Mouse (Mus musculus): ENCODE data around the gene 3300002I08Rik. TPM values are rescaled to one million over a fixed set of nuclear protein-coding genes. Genes with fewer than 3 reads are reported as not detected.
"Not testable (repeated sequence)": the region's sequence is repeated elsewhere in the genome, so short reads cannot be mapped to it uniquely, and the experiment has no call there.

Gene 3300002I08Rik
- total and polyA plus RNA-seq, 2 experiments from 2014 or later, result 6.8 to 13.0 TPM

- Histone ChIP-seq H3K27me3 (ENCODE audit: insufficient read depth, low read length) (no peaks in the 10 kb centered on the region), H3K4me3 (ENCODE audit: low read length) (no peak overlapping the region), H3K4me1 (ENCODE audit: insufficient read depth, low read length) (no peaks in the 10 kb centered on the region), H3K9me3 (ENCODE audit: low read length) (peaks cover 25% of the 10 kb centered on the region), H3K36me3 (ENCODE audit: insufficient read depth, low read length) (0 out of 2 replicates have a peak, but pooled peaks cover 4% of the 10 kb centered on the region), H3K4me2 (ENCODE audit: low read depth, low read length) (no peak overlapping the region), H3K27ac (no peak overlapping the region), H3K9ac (replicated peaks; ENCODE audit: low read length) (no peak overlapping the region)
- DNase-seq (ENCODE audit: low spot score) (no peak), ATAC-seq (no peak)
- WGBS, result 94% methylated on average over 1 of the region's 1 CpGs
- no peak for TF ChIP-seq CTCF (IDR thresholded peaks at IDR 0.05; ENCODE audit: low read depth)
Observed at GRCm38 (mm10) chr2:150318973-150319372, 43.6 kb downstream of the 3300002I08Rik start.

GRCm38 (mm10) chr2:150316140-150316539 lies 46.4 kb downstream of the 3300002I08Rik start:
- Histone ChIP-seq H3K4me1 (ENCODE audit: insufficient read depth, low read length) (no peaks in the 10 kb centered on the region), H3K27ac (no peak overlapping the region), H3K9me3 (ENCODE audit: low read length) (peaks cover 13% of the 10 kb centered on the region), H3K36me3 (ENCODE audit: insufficient read depth, low read length) (0 out of 2 replicates have a peak, but pooled peaks cover 4% of the 10 kb centered on the region), H3K4me3 (ENCODE audit: low read length) (no peak overlapping the region), H3K4me2 (ENCODE audit: low read depth, low read length) (no peak overlapping the region), H3K27me3 (ENCODE audit: insufficient read depth, low read length) (no peaks in the 10 kb centered on the region), H3K9ac (replicated peaks; ENCODE audit: low read length) (no peak overlapping the region)
- no peak for TF ChIP-seq CTCF (IDR thresholded peaks at IDR 0.05; ENCODE audit: low read depth)
- DNase-seq (ENCODE audit: low spot score), result no peak
- ATAC-seq, result no peak

GRCm38 (mm10) chr2:150310952-150311884 lies 51.3 kb downstream of the 3300002I08Rik start:
- Histone ChIP-seq H3K27ac (peak overlapping the region; percentile 63; the same call in 1 of the 2 replicates), H3K4me2 (ENCODE audit: low read depth, low read length) (peak overlapping the region; percentile 57), H3K9ac (replicated peaks; ENCODE audit: low read length) (peak overlapping the region; percentile 45), H3K4me3 (ENCODE audit: low read length) (peak overlapping the region; percentile 40)
- H3K4me1 ChIP-seq (ENCODE audit: insufficient read depth, low read length); H3K27me3 ChIP-seq (ENCODE audit: insufficient read depth, low read length); H3K9me3 ChIP-seq (ENCODE audit: low read length); H3K36me3 ChIP-seq (ENCODE audit: insufficient read depth, low read length): not testable (repeated sequence)
- peak; percentile 100 for ATAC-seq
- peak; percentile 84 for DNase-seq (ENCODE audit: low spot score)
- 15% methylated on average over 19 of the region's 19 CpGs for WGBS

- no peaks in the 10 kb centered on the region for H3K4me1 ChIP-seq (ENCODE audit: insufficient read depth, low read length)
- ATAC-seq (no peak), DNase-seq (ENCODE audit: low spot score) (no peak)
- no peak overlapping the region for H3K9ac ChIP-seq (replicated peaks; ENCODE audit: low read length)
- H3K9me3 ChIP-seq (ENCODE audit: low read length), result no peaks in the 10 kb centered on the region
- no peaks in the 10 kb centered on the region for H3K27me3 ChIP-seq (ENCODE audit: insufficient read depth, low read length)
- no peak overlapping the region for H3K4me3 ChIP-seq (ENCODE audit: low read length)
- TF ChIP-seq CTCF (IDR thresholded peaks at IDR 0.05; ENCODE audit: low read depth), result no peak
- no peak overlapping the region for H3K27ac ChIP-seq
- no peaks in the 10 kb centered on the region for H3K36me3 ChIP-seq (ENCODE audit: insufficient read depth, low read length)
- no peak overlapping the region for H3K4me2 ChIP-seq (ENCODE audit: low read depth, low read length)
- 89% methylated on average over 10 of the region's 10 CpGs for WGBS
Observed at GRCm38 (mm10) chr2:150307183-150307773, 55.3 kb downstream of the 3300002I08Rik start.

DNA sequence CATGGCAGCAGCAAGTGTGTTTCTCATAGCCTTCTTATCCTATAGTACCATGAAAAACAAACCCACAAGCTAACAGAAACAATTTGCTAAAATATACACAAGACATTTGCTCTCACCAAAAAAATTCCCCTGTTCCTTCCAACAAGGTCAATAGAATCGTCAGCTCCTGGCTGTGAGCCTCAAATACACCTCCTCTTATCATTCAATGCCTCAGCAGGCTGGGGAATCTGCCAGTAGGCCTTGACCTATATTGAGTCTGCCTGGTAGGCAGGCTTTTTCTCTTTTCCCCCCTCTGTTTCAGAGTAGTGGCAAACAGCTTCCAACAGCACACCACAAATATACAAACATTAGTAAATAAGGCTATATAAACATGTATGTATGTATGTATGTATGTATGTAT lies 63.5 kb downstream of the 3300002I08Rik start:
- Histone ChIP-seq H3K9ac (replicated peaks; ENCODE audit: low read length) (no peak overlapping the region), H3K27me3 (ENCODE audit: insufficient read depth, low read length) (no peaks in the 10 kb centered on the region), H3K4me1 (ENCODE audit: insufficient read depth, low read length) (no peaks in the 10 kb centered on the region), H3K27ac (no peak overlapping the region), H3K9me3 (ENCODE audit: low read length) (0 out of 2 replicates have a peak, but pooled peaks cover 2% of the 10 kb centered on the region), H3K4me2 (ENCODE audit: low read depth, low read length) (no peak overlapping the region), H3K36me3 (ENCODE audit: insufficient read depth, low read length) (no peaks in the 10 kb centered on the region), H3K4me3 (ENCODE audit: low read length) (no peak overlapping the region)
- ATAC-seq (no peak), DNase-seq (ENCODE audit: low spot score) (no peak)
- no peak for TF ChIP-seq CTCF (IDR thresholded peaks at IDR 0.05; ENCODE audit: low read depth)
- 46% methylated on average over 1 of the region's 1 CpGs for WGBS

DNA sequence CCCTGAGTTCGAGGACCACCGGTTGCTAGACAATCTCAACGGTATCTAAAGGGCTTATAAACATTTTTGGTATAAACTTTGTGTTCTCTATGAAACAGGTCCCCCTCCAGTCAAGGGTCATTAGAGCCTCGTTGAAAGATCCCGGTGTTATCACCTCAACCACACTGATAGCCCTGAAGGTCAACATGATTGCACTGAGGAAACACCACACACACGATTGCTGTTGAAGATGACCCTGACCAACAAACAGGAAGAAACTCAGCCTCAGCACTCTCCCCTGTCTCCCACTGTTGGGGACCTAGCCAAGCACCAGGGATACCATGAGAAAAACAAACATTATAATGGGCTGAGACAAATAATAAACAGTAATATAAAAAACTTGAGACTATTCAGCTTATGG lies 68.9 kb downstream of the 3300002I08Rik start:
- no peak for ATAC-seq
- DNase-seq (ENCODE audit: low spot score), result no peak
- WGBS, result 90% methylated on average over 6 of the region's 6 CpGs
- Histone ChIP-seq H3K9ac (replicated peaks; ENCODE audit: low read length) (no peak overlapping the region), H3K4me3 (ENCODE audit: low read length) (no peak overlapping the region), H3K4me1 (ENCODE audit: insufficient read depth, low read length) (no peaks in the 10 kb centered on the region), H3K4me2 (ENCODE audit: low read depth, low read length) (no peak overlapping the region), H3K9me3 (ENCODE audit: low read length) (peaks cover 2% of the 10 kb centered on the region; the same call in 1 of the 2 replicates), H3K36me3 (ENCODE audit: insufficient read depth, low read length) (no peaks in the 10 kb centered on the region), H3K27me3 (ENCODE audit: insufficient read depth, low read length) (no peaks in the 10 kb centered on the region), H3K27ac (no peak overlapping the region)
- no peak for TF ChIP-seq CTCF (IDR thresholded peaks at IDR 0.05; ENCODE audit: low read depth)

Other genes with a start within 250 kb of the 3300002I08Rik start
- gene Zfp120, start 226.1 kb downstream of the 3300002I08Rik start, total RNA-seq (2014; rRNA removed), result 2.7 and 3.4 TPM in 2 replicates
- gene Zfp120, start 226.1 kb downstream of the 3300002I08Rik start, polyA plus RNA-seq (2015; fragmentation: Nextera tagmentation; extraction: Ambion mirVana), result 5.6 and 5.8 TPM in 2 replicates
- gene Gm10770, start 183.1 kb downstream of the 3300002I08Rik start, total RNA-seq (2014; rRNA removed), result not detected in 2 replicates
- gene Gm10770, start 183.1 kb downstream of the 3300002I08Rik start, polyA plus RNA-seq (2015; fragmentation: Nextera tagmentation; extraction: Ambion mirVana), result not detected in 2 replicates
- not detected in 2 replicates for gene Gm14139, start 181.0 kb downstream of the 3300002I08Rik start, total RNA-seq (2014; rRNA removed)
- not detected in 2 replicates for gene Gm14139, start 181.0 kb downstream of the 3300002I08Rik start, polyA plus RNA-seq (2015; fragmentation: Nextera tagmentation; extraction: Ambion mirVana)
- gene Zfp937, start 144.7 kb downstream of the 3300002I08Rik start, total RNA-seq (2014; rRNA removed), result 3.2 and 5.0 TPM in 2 replicates
- 6.2 and 6.9 TPM in 2 replicates for gene Zfp937, start 144.7 kb downstream of the 3300002I08Rik start, polyA plus RNA-seq (2015; fragmentation: Nextera tagmentation; extraction: Ambion mirVana)
- gene Gm21994, start 107.2 kb downstream of the 3300002I08Rik start, total RNA-seq (2014; rRNA removed), result 0.18 TPM in 1 of 2 replicates, not detected in the other
- gene Gm21994, start 107.2 kb downstream of the 3300002I08Rik start, polyA plus RNA-seq (2015; fragmentation: Nextera tagmentation; extraction: Ambion mirVana), result 2.2 and 2.8 TPM in 2 replicates
- not detected in 2 replicates for gene Gm14124, start 105.2 kb downstream of the 3300002I08Rik start, total RNA-seq (2014; rRNA removed)
- 0.09 TPM in 1 of 2 replicates, not detected in the other for gene Gm14124, start 105.2 kb downstream of the 3300002I08Rik start, polyA plus RNA-seq (2015; fragmentation: Nextera tagmentation; extraction: Ambion mirVana)
- gene Gm10130, start 39.1 kb downstream of the 3300002I08Rik start, total RNA-seq (2014; rRNA removed), result not detected in 2 replicates
- 0.79 and 1.3 TPM in 2 replicates for gene Gm10130, start 39.1 kb downstream of the 3300002I08Rik start, polyA plus RNA-seq (2015; fragmentation: Nextera tagmentation; extraction: Ambion mirVana)
- gene Zfp442, start 88.7 kb upstream of the 3300002I08Rik start, total RNA-seq (2014; rRNA removed), result 1.5 and 2.4 TPM in 2 replicates
- gene Zfp442, start 88.7 kb upstream of the 3300002I08Rik start, polyA plus RNA-seq (2015; fragmentation: Nextera tagmentation; extraction: Ambion mirVana), result 3.9 and 4.6 TPM in 2 replicates
- gene Zfp345, start 122.3 kb upstream of the 3300002I08Rik start, total RNA-seq (2014; rRNA removed), result 0.11 TPM in 1 of 2 replicates, not detected in the other
- gene Zfp345, start 122.3 kb upstream of the 3300002I08Rik start, polyA plus RNA-seq (2015; fragmentation: Nextera tagmentation; extraction: Ambion mirVana), result 0.10 and 0.11 TPM in 2 replicates
- 1.4 TPM in 1 of 2 replicates, not detected in the other for gene Cst7, start 207.7 kb upstream of the 3300002I08Rik start, total RNA-seq (2014; rRNA removed)
- 0.30 TPM in 1 of 2 replicates, not detected in the other for gene Cst7, start 207.7 kb upstream of the 3300002I08Rik start, polyA plus RNA-seq (2015; fragmentation: Nextera tagmentation; extraction: Ambion mirVana)
- gene Apmap, start 245.8 kb upstream of the 3300002I08Rik start, total RNA-seq (2014; rRNA removed), result 31.1 and 32.6 TPM in 2 replicates
- gene Apmap, start 245.8 kb upstream of the 3300002I08Rik start, polyA plus RNA-seq (2015; fragmentation: Nextera tagmentation; extraction: Ambion mirVana), result 55.6 and 61.6 TPM in 2 replicates

Data from hindbrain, postnatal 0 days (tissue).